Mouse (Mus musculus) Patski (cell line): Measurements from ENCODE around the gene Elmsan1. TPM values are rescaled to one million over a fixed set of nuclear protein-coding genes. Genes with fewer than 3 reads are reported as not detected.

Experiments used
- ATAC-seq: fragments of 100-300 bp; one replicate; pipeline ENCODE4 v1.8.0; 2021
- CTCF ChIA-PET: fragments of 350-600 bp; sonication (Branson Sonifier 250); formaldehyde crosslinking; loops from one replicate; lab custom pipeline; 2022; ENCODE audit warnings: inconsistent platforms; lab: Charles Lee
- POLR2A ChIA-PET: fragments of 350-600 bp; sonication (Branson Sonifier 250); formaldehyde crosslinking; loops from one replicate; lab custom pipeline; 2022; ENCODE audit warnings: antibody characterized with exemption, inconsistent platforms; lab: Charles Lee
- DNase-seq: peaks from one replicate; pipeline ENCODE4 v3.0.0-alpha.2; 2011; ENCODE audit warnings: low read depth, low spot score
- H3K27me3 ChIP-seq: fragments of 371-371 bp; one replicate; pipeline ENCODE4 v1.5.1; 2021
- CTCF ChIP-seq: fragments of 100-300 bp; IDR thresholded peaks from one replicate; pipeline ENCODE4 v1.5.1; 2021
- in situ Hi-C: fragments of 300-500 bp; cut with MboI; formaldehyde crosslinking; loops from 3 replicates; pipeline ENCODE4 v1.11.1; 2018; ENCODE audit warnings: low pct_unique_long_range_greater_than_20kb, mixed read lengths
- polyA plus RNA-seq: library from polyadenylated mRNA; unstranded; gene quantifications from one replicate; pipeline ENCODE4 v1.2.3, GENCODE M21; 2021

The Elmsan1 gene
- polyA plus RNA-seq, 1 experiment from 2014 or later: 16.0 TPM

DNA sequence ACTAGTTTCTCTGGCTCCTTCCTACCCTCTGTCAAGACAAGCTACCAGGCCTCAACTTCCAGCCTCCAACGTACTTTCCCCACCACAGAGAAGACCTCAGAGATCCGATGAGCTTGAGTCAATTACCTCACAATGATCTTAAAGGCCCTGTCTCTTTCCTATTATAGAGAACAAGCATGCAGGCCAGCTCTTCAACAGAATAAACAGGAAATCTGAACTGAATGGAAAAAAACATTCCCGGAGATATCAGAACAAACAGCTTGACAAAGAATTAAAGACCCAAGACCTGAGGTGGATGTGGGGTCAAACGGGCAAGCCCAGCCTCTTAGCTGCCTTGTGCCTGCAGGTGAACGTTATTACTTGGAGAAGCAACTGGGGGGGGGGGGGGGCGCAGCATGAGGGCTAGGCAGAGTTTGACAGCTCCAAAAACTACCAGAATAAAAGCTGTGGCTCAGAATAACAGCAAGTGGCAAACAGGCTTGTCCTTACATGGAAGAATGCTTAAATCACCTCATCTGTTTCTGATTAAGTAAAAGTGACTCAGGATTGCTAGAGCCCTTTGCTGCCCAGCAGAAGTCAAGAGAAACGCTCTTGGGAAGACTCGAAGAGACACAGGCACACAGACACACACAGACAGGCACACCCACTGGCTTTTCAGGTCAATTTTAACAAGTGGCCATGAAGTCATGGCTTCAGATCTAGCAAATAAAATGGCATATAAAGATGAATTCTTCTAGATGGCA is 52.9 kb downstream of the Elmsan1 start:
- POLR2A ChIA-PET: no interaction called here
- no peaks in the 10 kb centered on the region for H3K27me3 ChIP-seq
- in situ Hi-C loops: loop anchor here (5.0 kb wide), 1 partner anchor 56 kb away; no protein-coding TSS in a partner anchor
- TF ChIP-seq CTCF: no peak
- ATAC-seq (no peak), DNase-seq (no peak)
- CTCF ChIA-PET: interaction anchor here (0.8 to 1.2 kb wide), 2 partner anchors 13 to 84 kb away, joined by 4 to 5 read pairs; no protein-coding TSS in a partner anchor

DNA sequence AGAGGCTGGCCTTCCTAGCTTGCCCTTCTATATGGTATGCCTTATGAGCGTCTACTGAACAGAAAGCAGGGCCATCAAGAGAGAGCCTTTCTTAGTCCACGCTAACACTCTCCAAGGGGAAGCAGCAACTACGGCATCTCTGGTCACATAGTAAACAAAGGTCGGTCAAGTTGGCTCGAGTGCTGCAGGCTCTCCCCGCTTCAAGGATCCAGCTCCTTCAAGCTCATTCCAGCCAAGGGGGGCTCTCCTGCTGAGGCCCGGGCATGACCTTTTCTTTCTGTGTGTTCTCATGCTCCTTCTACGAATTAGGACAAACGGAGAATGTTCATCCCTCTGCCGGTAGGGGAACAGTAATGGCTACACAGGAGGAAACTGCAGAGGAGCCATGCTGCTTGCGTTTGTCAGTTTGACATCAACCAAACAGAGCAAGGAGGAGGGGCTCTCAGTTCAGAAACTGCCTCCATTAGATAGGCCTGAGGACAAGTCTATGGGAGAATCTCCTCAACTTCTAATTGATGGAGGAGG is 55.0 kb downstream of the Elmsan1 start:
- CTCF ChIA-PET: interaction anchor here (1.0 to 1.8 kb wide), 3 partner anchors 10 to 116 kb away, joined by 3 to 7 read pairs (median 5); no protein-coding TSS in a partner anchor
- POLR2A ChIA-PET: interaction anchor here (0.6 to 1.1 kb wide), 2 partner anchors 46 to 57 kb away, joined by 3 to 4 read pairs; no protein-coding TSS in a partner anchor
- ATAC-seq: no peak

DNA sequence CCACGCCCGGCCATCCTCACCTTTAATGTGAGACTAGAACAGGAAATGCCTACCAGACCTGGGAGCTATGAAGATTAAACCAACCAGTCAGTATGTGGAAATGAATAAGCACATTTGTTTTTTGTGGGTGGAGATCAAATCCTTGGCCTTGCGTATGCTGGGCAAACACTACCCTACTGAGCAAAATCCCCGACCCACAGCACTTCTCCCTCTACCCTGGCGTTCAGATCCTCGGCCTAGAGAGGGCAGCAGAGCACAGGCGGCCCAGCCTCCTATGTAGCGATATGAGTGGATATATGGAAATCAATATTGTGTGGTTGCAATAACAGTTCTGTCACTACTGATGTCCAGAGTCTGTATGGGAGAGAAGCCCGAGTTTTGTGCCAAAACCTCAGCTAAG is 55.5 kb downstream of the Elmsan1 start:
- no peak for DNase-seq

More for the DNA sequence above, 55.0 kb downstream of the Elmsan1 start:
- DNase-seq: no peak
- no peak for TF ChIP-seq CTCF
- no peaks in the 10 kb centered on the region for H3K27me3 ChIP-seq
- in situ Hi-C loops: no loop called here

DNA sequence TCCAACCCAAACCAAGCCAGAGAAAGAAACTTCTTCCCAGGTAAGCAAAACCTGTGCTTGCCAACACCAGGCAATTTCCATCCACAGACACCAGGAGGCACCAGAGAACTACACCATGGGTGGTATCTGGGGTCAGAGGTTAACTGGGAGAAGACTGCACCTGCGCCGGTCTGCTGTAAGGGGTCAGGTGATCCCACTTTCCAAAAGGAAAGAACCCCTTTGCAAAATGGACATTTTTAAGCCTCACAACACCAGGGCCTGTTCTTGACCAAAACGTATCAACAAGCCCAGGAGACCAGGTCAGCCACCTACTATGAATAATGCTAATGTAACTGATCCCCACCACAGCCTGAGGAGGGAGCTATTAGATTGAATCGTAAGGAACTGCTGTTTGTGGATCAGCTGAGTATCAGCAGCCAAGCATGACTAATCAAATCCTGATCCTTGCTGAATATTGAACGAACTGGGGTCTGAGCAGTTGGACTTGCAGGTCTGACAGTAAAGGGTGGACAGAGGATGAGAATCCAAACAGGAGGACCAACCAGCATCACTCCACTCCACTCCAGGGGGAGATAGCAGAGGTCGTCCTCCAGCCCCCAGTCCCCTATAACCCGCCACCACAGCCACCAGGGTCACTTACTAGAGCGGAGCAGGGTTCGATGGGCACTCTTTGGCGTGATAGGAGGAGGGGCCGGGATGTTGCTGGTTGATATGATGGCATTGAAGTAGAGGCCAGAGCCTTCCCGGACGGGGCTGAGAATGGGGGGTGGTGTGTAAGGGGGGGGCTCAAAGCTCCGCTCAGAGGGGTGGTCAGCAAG is 56.9 kb downstream of the Elmsan1 start:
- in situ Hi-C loops: no loop called here
- no peaks in the 10 kb centered on the region for H3K27me3 ChIP-seq

More for the DNA sequence above, 55.5 kb downstream of the Elmsan1 start:
- ChIA-PET POLR2A (no interaction called here), CTCF (interaction anchor here (1.0 to 1.8 kb wide), 3 partner anchors 11 to 116 kb away, joined by 3 to 7 read pairs (median 5); no protein-coding TSS in a partner anchor)
- H3K27me3 ChIP-seq: no peaks in the 10 kb centered on the region
- TF ChIP-seq CTCF: no peak
- no peak for ATAC-seq
- in situ Hi-C loops: no loop called here

DNA sequence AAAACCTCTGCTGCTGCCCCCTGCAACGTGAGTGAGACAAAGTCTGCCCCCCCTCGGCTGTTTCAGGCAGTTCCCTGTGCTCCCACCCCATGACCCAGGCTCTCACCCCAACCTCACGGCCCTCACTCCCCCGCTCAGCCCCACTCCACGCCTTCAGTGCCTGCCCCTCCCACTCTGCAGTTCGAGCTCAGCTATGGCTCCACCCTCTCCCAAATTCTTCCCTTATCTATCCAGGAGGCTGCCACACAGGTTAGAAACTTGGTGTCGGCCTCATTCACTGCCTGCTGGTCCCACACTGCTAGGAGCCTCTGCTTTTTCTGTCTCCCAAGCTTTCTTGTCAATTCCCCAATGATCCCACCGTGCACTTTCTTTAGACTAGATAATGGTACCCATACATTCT is 57.6 kb downstream of the Elmsan1 start:
- no peaks in the 10 kb centered on the region for H3K27me3 ChIP-seq
- POLR2A ChIA-PET: interaction anchor here (1.2 kb wide), 2 partner anchors 10 to 29 kb away, joined by 3 read pairs; no protein-coding TSS in a partner anchor
- in situ Hi-C loops: no loop called here
- CTCF ChIA-PET: interaction anchor here (1.2 to 1.5 kb wide), 3 partner anchors 27 to 85 kb away, joined by 3 to 5 read pairs (median 4); no protein-coding TSS in a partner anchor
- no peak for TF ChIP-seq CTCF
- no peak for DNase-seq
- no peak for ATAC-seq

More for the DNA sequence above, 56.9 kb downstream of the Elmsan1 start:
- ChIA-PET CTCF (interaction anchor here (1.5 kb wide), 1 partner anchor 27 kb away, joined by 5 read pairs; no protein-coding TSS in a partner anchor), POLR2A (interaction anchor here (0.6 kb wide), 1 partner anchor 17 kb away, joined by 4 read pairs; no protein-coding TSS in a partner anchor)
- ATAC-seq (no peak), DNase-seq (no peak)
- TF ChIP-seq CTCF: no peak

DNA sequence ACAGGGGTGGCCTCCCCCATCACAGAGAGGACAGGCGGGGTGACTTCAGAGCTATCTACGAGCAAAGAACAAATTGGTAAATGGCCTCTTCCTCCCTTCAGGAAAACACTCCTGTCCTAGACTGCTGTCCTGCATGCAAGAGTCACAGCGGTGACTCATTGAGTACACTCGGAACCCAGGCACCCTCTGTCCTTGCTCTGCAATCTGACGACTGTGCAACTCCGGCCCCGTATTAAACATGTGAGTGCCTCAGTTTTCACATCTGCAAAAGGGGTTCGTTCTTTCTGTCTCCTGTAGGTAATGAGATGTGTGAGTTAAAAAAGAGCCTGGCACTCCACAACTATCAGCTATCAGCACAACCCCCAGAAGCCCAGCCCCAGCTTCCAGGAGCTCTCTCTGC is 58.2 kb downstream of the Elmsan1 start:
- POLR2A ChIA-PET: interaction anchor here (1.2 kb wide), 3 partner anchors 9 to 194 kb away, joined by 3 read pairs; no protein-coding TSS in a partner anchor
- ATAC-seq: no peak
- in situ Hi-C loops: no loop called here
- H3K27me3 ChIP-seq: no peaks in the 10 kb centered on the region
- CTCF ChIA-PET: interaction anchor here (1.2 to 1.4 kb wide), 2 partner anchors 82 to 86 kb away, joined by 3 to 4 read pairs; no protein-coding TSS in a partner anchor
- no peak for DNase-seq
- TF ChIP-seq CTCF: no peak

DNA sequence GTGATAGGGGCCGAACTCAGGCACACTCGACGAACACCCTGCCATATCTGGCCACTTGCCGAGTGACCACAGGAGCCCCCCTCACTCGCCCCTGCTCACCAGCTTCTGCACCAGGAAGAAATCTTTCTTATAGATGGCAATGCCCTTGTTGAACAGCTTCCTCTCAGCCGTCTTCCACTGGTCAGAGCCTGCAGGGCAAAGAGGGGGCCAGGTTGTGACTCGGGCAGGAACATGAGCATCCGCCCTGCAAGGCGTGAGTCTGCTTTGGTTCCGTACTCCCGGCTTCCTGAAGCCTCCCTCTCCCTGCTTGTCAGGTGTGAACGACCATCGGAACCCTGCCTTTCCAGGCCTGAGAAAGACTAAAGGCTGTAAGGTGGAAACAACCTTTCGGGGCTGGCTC is 60.5 kb downstream of the Elmsan1 start:
- POLR2A ChIA-PET: no interaction called here
- ATAC-seq: no peak
- no peaks in the 10 kb centered on the region for H3K27me3 ChIP-seq
- DNase-seq: no peak
- CTCF ChIA-PET: interaction anchor here (0.9 kb wide), 1 partner anchor 10 kb away, joined by 3 read pairs; the partner anchor contains the start of gene Pnma1
- TF ChIP-seq CTCF: no peak
- in situ Hi-C loops: no loop called here

DNA sequence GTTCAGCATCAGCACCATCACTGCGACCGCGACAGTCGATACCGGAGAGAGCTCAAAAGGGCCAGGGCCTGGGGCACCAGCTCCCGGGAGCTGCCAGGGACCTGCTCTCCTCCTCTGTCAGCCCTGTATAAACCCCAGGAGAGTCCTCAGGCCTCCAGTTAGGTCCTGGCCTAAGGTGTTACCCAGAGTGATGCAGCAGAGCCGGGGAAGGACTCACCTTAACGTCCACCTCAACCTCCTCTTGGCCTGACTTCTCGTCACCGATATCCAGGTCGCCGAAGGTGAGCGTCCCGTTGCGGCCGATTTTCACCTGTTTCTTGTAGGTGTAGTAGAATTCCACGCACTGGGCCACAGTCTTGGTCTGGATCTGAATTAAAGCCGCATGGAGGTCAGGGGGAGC is 62.5 kb downstream of the Elmsan1 start:
- no peaks in the 10 kb centered on the region for H3K27me3 ChIP-seq
- no peak for ATAC-seq
- TF ChIP-seq CTCF: no peak
- ChIA-PET POLR2A (no interaction called here), CTCF (no interaction called here)
- DNase-seq: no peak
- in situ Hi-C loops: no loop called here

DNA sequence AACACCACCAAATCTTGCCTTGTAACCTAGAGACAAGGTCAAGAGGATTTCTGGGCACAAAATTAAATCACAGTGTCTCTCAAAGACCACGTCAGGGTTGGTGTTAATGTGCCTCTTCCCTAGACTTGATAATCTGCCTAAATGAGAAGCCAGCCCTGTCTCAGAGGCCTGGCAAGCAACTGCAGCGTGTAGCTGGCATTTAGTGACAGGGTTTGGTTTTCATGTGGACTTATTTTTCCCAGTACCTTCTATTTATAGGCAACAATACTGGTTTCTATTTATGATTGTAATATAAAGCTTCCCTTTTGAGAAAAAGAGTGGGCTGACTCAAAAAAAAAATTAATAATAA is 63.2 kb downstream of the Elmsan1 start:
- TF ChIP-seq CTCF: no peak
- DNase-seq (no peak), ATAC-seq (no peak)
- CTCF ChIA-PET: no interaction called here
- POLR2A ChIA-PET: interaction anchor here (0.7 kb wide), 1 partner anchor 570 kb away, joined by 5 read pairs; no protein-coding TSS in a partner anchor
- in situ Hi-C loops: no loop called here
- no peaks in the 10 kb centered on the region for H3K27me3 ChIP-seq
